Mouse (Mus musculus) small intestine, adult 2 months (tissue): ENCODE measurements around the gene Cand2.

ENCODE experiments used
- CTCF ChIP-seq: fragments of 200-500 bp; IDR thresholded peaks from 2 replicates; pipeline ENCODE4 v1.5.1; 2012; ENCODE audit warnings: low read depth, mild to moderate bottlenecking, control low read depth, inconsistent platforms, low read length, moderate library complexity, mixed read lengths; ENCODE audit not compliant: insufficient replicate concordance, insufficient read length; ENCODE audit errors: extremely low read depth
- POLR2A ChIP-seq: fragments of 200-500 bp; IDR thresholded peaks from 2 replicates; pipeline ENCODE4 v1.6.1; 2012; ENCODE audit warnings: low read depth, mild to moderate bottlenecking, control low read depth, inconsistent platforms, low read length, moderate library complexity

GRCm38 (mm10) chr6:115727108-115727507 is 47.2 kb upstream of the Cand2 start:
- TF ChIP-seq CTCF (peak; percentile 59; the same call in 1 of the 2 replicates), POLR2A (no peak)
